Mouse (Mus musculus) kidney, adult 2 months (tissue): ENCODE data around the gene Rgs1.

Experiments
- CTCF ChIP-seq: fragments of 200-500 bp; conservative IDR thresholded peaks from 2 replicates; pipeline ENCODE4 v1.5.1; 2011; ENCODE audit warnings: low read depth, mild to moderate bottlenecking, control low read depth, low read length, moderate library complexity, mixed read lengths; ENCODE audit not compliant: insufficient read depth, insufficient read length
- POLR2A ChIP-seq: fragments of 200-500 bp; IDR thresholded peaks from one replicate; pipeline ENCODE4 v1.6.1; 2011; ENCODE audit warnings: low read depth, low read length, control low read depth

- TF ChIP-seq CTCF (no peak), POLR2A (no peak)
Measured at GRCm38 (mm10) chr1:144272991-144273390, 23.9 kb upstream of the Rgs1 start.
